Mouse (Mus musculus): Measurements from ENCODE around the gene Paxip1. TPM values are rescaled to one million over a fixed set of nuclear protein-coding genes. Genes with fewer than 3 reads are reported as not detected.

Gene Paxip1
- polyA plus RNA-seq, 1 experiment from 2014 or later, result 18.7 TPM

DNA sequence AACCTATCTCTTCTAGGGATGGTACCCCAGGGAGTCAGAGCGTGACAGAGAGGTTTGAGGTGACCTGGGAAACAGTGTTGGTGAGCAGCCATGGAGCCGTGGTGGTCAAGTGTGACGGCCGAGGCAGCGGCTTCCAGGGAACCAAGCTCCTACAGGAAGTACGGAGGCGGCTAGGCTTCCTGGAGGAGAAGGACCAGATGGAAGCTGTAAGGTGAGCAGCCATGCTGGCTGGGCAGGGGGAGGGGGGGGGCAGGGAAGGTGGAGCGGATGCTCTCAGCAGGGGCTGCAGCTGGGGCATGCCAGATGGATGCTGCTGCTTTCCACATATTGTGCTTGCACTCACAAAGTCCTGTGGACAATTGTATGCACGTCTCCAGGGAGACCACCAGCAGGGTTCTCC is 77.1 kb downstream of the Paxip1 start:
- WGBS, result 20% methylated on average over 9 of the region's 9 CpGs
- no peaks in the 10 kb centered on the region for H3K27me3 ChIP-seq (ENCODE audit: insufficient read depth, low read length)
- no peaks in the 10 kb centered on the region for H3K36me3 ChIP-seq (ENCODE audit: insufficient read depth, low read length)
- no peak for TF ChIP-seq CTCF (IDR thresholded peaks at IDR 0.05; ENCODE audit: low read depth)
- no peak overlapping the region for H3K27ac ChIP-seq
- no peak overlapping the region for H3K4me3 ChIP-seq (replicated peaks; ENCODE audit: low read depth, low read length)
- DNase-seq (ENCODE audit: low spot score), result peak; percentile 11
- no peaks in the 10 kb centered on the region; the same call in 1 of the 2 replicates for H3K4me1 ChIP-seq (replicated peaks; ENCODE audit: insufficient read depth, low read length)
- ATAC-seq (replicated peaks; ENCODE audit: low FRiP score, low read depth), result 0 out of 2 replicates have a peak, but pooled peaks have one; percentile 44
- no peaks in the 10 kb centered on the region for H3K9me3 ChIP-seq (replicated peaks; ENCODE audit: low read length)
- no peak overlapping the region for H3K4me2 ChIP-seq (ENCODE audit: low read length)
- no peak overlapping the region for H3K9ac ChIP-seq (ENCODE audit: low read depth, low read length)

DNA sequence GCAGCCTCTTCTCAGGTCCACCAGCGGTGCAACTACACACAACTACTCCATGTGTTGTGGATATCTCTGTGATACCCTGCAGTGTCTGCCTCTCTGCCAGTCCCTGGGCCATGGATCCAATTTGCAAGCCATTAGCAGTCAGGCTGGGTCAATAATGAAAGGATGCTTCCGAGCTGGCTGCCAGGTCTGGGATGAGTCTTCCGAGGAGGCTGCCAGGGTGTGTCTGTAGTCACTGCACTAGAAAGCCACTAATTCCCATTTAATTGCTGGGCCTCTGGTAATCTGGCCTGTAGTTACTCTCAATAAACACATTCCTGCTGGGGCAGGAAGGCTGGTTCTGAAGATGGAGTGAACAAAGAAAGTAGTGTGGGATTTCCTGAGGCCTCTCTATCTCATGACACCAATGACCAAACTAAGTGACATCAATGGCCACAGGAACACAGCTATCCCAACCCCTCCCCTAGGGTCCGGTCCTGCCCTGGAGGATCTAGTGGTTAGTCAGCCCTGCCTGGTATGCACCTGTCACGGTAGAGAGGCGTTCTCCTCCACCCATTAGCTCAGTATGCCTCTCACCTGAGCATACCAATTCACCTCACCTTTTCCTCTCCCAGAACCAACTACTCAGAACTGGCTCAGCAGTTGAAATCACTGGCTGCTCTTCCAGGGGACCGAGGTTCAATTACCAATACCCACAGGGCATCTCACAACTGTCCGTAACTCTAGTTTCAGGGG is 79.9 kb downstream of the Paxip1 start:
- no peak overlapping the region for H3K9ac ChIP-seq (ENCODE audit: low read depth, low read length)
- peak; percentile 6 for DNase-seq (ENCODE audit: low spot score)
- no peak overlapping the region; the same call in 1 of the 2 replicates for H3K27ac ChIP-seq
- H3K27me3 ChIP-seq (ENCODE audit: insufficient read depth, low read length), result no peaks in the 10 kb centered on the region
- WGBS, result 47% methylated on average over 8 of the region's 8 CpGs
- H3K36me3 ChIP-seq (ENCODE audit: insufficient read depth, low read length), result no peaks in the 10 kb centered on the region
- H3K4me1 ChIP-seq (replicated peaks; ENCODE audit: insufficient read depth, low read length), result peaks cover 5% of the 10 kb centered on the region
- no peak overlapping the region for H3K4me3 ChIP-seq (replicated peaks; ENCODE audit: low read depth, low read length)
- H3K4me2 ChIP-seq (ENCODE audit: low read length), result no peak overlapping the region
- ATAC-seq (replicated peaks; ENCODE audit: low FRiP score, low read depth), result peak; percentile 57; the same call in 1 of the 2 replicates
- TF ChIP-seq CTCF (IDR thresholded peaks at IDR 0.05; ENCODE audit: low read depth), result no peak
- H3K9me3 ChIP-seq (replicated peaks; ENCODE audit: low read length), result no peaks in the 10 kb centered on the region

DNA sequence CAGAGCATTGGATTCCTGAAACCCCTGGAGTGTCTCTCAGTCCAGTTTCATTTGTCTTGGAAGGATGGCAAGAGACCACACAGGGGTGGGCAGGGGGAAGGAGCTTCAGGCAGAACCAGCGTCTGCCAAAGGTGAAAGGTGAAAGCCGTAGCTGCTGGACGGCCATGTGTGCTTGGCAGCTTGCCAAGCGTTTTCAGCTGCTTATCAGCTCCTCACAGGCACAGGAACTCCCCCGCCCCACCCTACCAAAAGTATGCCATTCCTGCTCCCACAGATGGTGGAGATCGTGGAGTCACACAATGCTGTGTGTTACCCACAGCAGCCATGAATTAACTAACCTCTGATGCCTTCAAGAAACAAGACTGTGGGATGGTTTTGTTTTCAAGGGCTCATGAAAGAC is 83.3 kb downstream of the Paxip1 start:
- Histone ChIP-seq H3K36me3 (ENCODE audit: insufficient read depth, low read length) (no peaks in the 10 kb centered on the region), H3K9me3 (replicated peaks; ENCODE audit: low read length) (no peaks in the 10 kb centered on the region), H3K4me1 (replicated peaks; ENCODE audit: insufficient read depth, low read length) (peaks cover 5% of the 10 kb centered on the region), H3K4me2 (ENCODE audit: low read length) (no peak overlapping the region), H3K27me3 (ENCODE audit: insufficient read depth, low read length) (no peaks in the 10 kb centered on the region), H3K4me3 (replicated peaks; ENCODE audit: low read depth, low read length) (no peak overlapping the region), H3K27ac (no peak overlapping the region), H3K9ac (ENCODE audit: low read depth, low read length) (no peak overlapping the region)
- TF ChIP-seq CTCF (IDR thresholded peaks at IDR 0.05; ENCODE audit: low read depth), result no peak
- DNase-seq (ENCODE audit: low spot score) (peak; percentile 17), ATAC-seq (replicated peaks; ENCODE audit: low FRiP score, low read depth) (no peak; the same call in 1 of the 2 replicates)
- 11% methylated on average over 6 of the region's 6 CpGs for WGBS

DNA sequence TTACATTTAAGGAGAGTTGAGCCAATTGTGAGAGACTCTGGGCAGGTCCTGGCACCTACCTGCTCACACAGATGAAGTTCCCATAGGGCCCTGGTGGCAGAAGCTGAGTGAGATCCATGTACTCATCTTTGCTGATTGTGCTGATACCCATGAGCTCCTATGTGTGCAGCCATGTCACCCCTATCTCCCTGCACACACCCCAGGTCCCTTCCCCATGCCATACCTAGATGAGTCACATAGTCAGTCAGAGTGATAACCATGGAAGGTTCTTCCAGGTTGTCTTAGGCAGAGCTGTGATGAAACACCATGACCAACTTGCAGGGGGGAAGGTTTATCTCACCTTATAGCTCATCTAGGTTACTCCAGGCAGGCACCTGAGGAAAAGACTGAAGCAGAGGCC is 84.2 kb downstream of the Paxip1 start:
- no peak for TF ChIP-seq CTCF (IDR thresholded peaks at IDR 0.05; ENCODE audit: low read depth)
- ATAC-seq (replicated peaks; ENCODE audit: low FRiP score, low read depth) (no peak), DNase-seq (ENCODE audit: low spot score) (no peak)
- Histone ChIP-seq H3K36me3 (ENCODE audit: insufficient read depth, low read length) (no peaks in the 10 kb centered on the region), H3K9me3 (replicated peaks; ENCODE audit: low read length) (no peaks in the 10 kb centered on the region), H3K9ac (ENCODE audit: low read depth, low read length) (no peak overlapping the region), H3K4me2 (ENCODE audit: low read length) (no peak overlapping the region), H3K4me3 (replicated peaks; ENCODE audit: low read depth, low read length) (no peak overlapping the region), H3K27me3 (ENCODE audit: insufficient read depth, low read length) (no peaks in the 10 kb centered on the region), H3K4me1 (replicated peaks; ENCODE audit: insufficient read depth, low read length) (peaks cover 5% of the 10 kb centered on the region), H3K27ac (no peak overlapping the region)

DNA sequence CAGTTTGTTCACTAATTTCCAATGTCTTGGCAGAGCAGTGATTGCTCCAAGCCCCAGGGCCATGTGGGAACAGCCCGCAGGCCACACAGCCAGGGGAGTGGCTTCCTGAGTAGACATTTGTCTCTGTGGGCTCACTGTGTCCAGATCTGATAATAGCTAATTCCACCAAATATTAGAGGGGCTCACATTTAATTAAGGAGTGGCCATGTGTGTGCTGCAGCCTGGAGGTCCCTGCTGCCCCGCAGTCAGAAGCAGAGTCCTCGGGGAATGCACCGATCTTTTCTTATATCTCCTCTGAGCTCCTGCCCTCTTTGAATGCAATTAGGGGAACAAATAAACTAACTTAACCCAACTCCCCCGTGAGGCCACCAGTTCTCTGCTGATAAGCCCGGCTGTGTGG is 84.9 kb downstream of the Paxip1 start:
- no peaks in the 10 kb centered on the region for H3K9me3 ChIP-seq (replicated peaks; ENCODE audit: low read length)
- DNase-seq (ENCODE audit: low spot score) (no peak), ATAC-seq (replicated peaks; ENCODE audit: low FRiP score, low read depth) (no peak)
- H3K4me2 ChIP-seq (ENCODE audit: low read length), result no peak overlapping the region
- H3K4me3 ChIP-seq (replicated peaks; ENCODE audit: low read depth, low read length), result no peak overlapping the region
- peaks cover 5% of the 10 kb centered on the region for H3K4me1 ChIP-seq (replicated peaks; ENCODE audit: insufficient read depth, low read length)
- H3K9ac ChIP-seq (ENCODE audit: low read depth, low read length), result no peak overlapping the region
- H3K27me3 ChIP-seq (ENCODE audit: insufficient read depth, low read length), result no peaks in the 10 kb centered on the region
- no peaks in the 10 kb centered on the region for H3K36me3 ChIP-seq (ENCODE audit: insufficient read depth, low read length)
- no peak for TF ChIP-seq CTCF (IDR thresholded peaks at IDR 0.05; ENCODE audit: low read depth)
- WGBS, result 47% methylated on average over 6 of the region's 6 CpGs
- H3K27ac ChIP-seq, result no peak overlapping the region

DNA sequence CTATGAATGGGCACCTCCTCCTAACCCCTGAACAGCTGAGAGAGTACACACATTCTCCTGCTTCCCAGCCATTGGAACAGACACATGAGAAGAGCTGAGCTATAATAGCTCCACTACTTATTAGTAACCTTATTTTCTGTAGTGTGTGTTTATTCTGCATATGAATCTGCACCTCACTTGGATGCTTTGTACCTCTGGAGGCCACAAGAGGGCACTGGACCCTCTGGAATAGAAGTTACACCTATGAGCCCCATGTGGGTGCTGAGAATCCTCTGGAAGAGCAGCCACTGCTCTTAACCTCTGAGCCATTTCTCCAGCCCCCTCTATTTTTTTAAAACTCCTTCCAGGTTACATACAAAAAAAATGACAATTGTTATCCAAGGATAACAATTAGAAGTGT is 86.5 kb downstream of the Paxip1 start:
- DNase-seq (ENCODE audit: low spot score) (no peak), ATAC-seq (replicated peaks; ENCODE audit: low FRiP score, low read depth) (no peak)
- Histone ChIP-seq H3K4me2 (ENCODE audit: low read length) (no peak overlapping the region), H3K4me3 (replicated peaks; ENCODE audit: low read depth, low read length) (no peak overlapping the region), H3K27me3 (ENCODE audit: insufficient read depth, low read length) (no peaks in the 10 kb centered on the region), H3K36me3 (ENCODE audit: insufficient read depth, low read length) (no peaks in the 10 kb centered on the region), H3K9me3 (replicated peaks; ENCODE audit: low read length) (no peaks in the 10 kb centered on the region), H3K4me1 (replicated peaks; ENCODE audit: insufficient read depth, low read length) (peaks cover 5% of the 10 kb centered on the region), H3K9ac (ENCODE audit: low read depth, low read length) (no peak overlapping the region), H3K27ac (no peak overlapping the region)
- TF ChIP-seq CTCF (IDR thresholded peaks at IDR 0.05; ENCODE audit: low read depth), result peak; percentile 27; the same call in 1 of the 2 replicates

- Histone ChIP-seq H3K27me3 (ENCODE audit: insufficient read depth, low read length) (no peaks in the 10 kb centered on the region), H3K4me3 (replicated peaks; ENCODE audit: low read depth, low read length) (no peak overlapping the region), H3K9ac (ENCODE audit: low read depth, low read length) (no peak overlapping the region), H3K27ac (no peak overlapping the region), H3K9me3 (replicated peaks; ENCODE audit: low read length) (no peaks in the 10 kb centered on the region), H3K4me2 (ENCODE audit: low read length) (no peak overlapping the region), H3K4me1 (replicated peaks; ENCODE audit: insufficient read depth, low read length) (no peaks in the 10 kb centered on the region), H3K36me3 (ENCODE audit: insufficient read depth, low read length) (no peaks in the 10 kb centered on the region)
- DNase-seq (ENCODE audit: low spot score), result no peak
- TF ChIP-seq CTCF (IDR thresholded peaks at IDR 0.05; ENCODE audit: low read depth), result no peak
- WGBS, result 87% methylated on average over 6 of the region's 6 CpGs
- ATAC-seq (replicated peaks; ENCODE audit: low FRiP score, low read depth), result no peak
These were observed 89.0 kb downstream of the Paxip1 start for GRCm38 (mm10) chr5:27702482-27702881.

Other genes starting within 250 kb of the Paxip1 start
- not detected in 2 replicates for gene Htr5a, start 50.5 kb upstream of the Paxip1 start, polyA plus RNA-seq (2015; fragmentation: Nextera tagmentation; extraction: Ambion mirVana)

All from kidney, postnatal 0 days (tissue).